Mouse (Mus musculus) limb, embryonic 11.5 days (tissue): Measurements from ENCODE around the gene Pgam2. TPM values are rescaled to one million over a fixed set of nuclear protein-coding genes. Genes with fewer than 3 reads are reported as not detected.

Experiments
- ATAC-seq: fragments of 200-750 bp; cut with Nextera tagmentation; 2 replicates; pipeline ENCODE4 v1.8.0; 2017; ENCODE audit warnings: low read depth; ENCODE audit not compliant: insufficient number of reproducible peaks, low FRiP score, low TSS enrichment
- DNase-seq: peaks from one replicate; pipeline ENCODE4 v3.0.0-alpha.2; 2015; ENCODE audit warnings: low spot score
- H3K27ac ChIP-seq: fragments of 300-500 bp; sonication (generic); replicated peaks from 2 replicates; pipeline ENCODE4 v1.5.1; 2014; ENCODE audit warnings: low read depth, mild to moderate bottlenecking, low read length
- H3K27me3 ChIP-seq: fragments of 300-500 bp; sonication (generic); 2 replicates; pipeline ENCODE4 v1.6.1; 2014; ENCODE audit warnings: mild to moderate bottlenecking, low read length, mixed read lengths; ENCODE audit not compliant: control insufficient read depth, insufficient read depth
- H3K36me3 ChIP-seq: fragments of 300-500 bp; sonication (generic); 2 replicates; pipeline ENCODE4 v1.6.1; 2014; ENCODE audit warnings: mild to moderate bottlenecking, low read length, moderate library complexity, mixed read lengths; ENCODE audit not compliant: control insufficient read depth, insufficient read depth
- H3K4me1 ChIP-seq: fragments of 300-500 bp; sonication (generic); 2 replicates; pipeline ENCODE4 v1.6.1; 2014; ENCODE audit warnings: low read length, mixed read lengths; ENCODE audit not compliant: control insufficient read depth, insufficient read depth
- H3K4me2 ChIP-seq: fragments of 300-500 bp; sonication (generic); 2 replicates; pipeline ENCODE4 v1.6.1; 2014; ENCODE audit warnings: low read depth, mild to moderate bottlenecking, moderate library complexity; ENCODE audit not compliant: severe bottlenecking
- H3K4me3 ChIP-seq: fragments of 300-500 bp; sonication (generic); 2 replicates; pipeline ENCODE4 v1.5.1; 2014; ENCODE audit warnings: low read depth, low read length
- H3K9ac ChIP-seq: fragments of 300-500 bp; sonication (generic); 2 replicates; pipeline ENCODE4 v1.6.1; 2014; ENCODE audit warnings: mild to moderate bottlenecking, low read length
- H3K9me3 ChIP-seq: fragments of 300-500 bp; sonication (generic); 2 replicates; pipeline ENCODE4 v1.6.1; 2016; ENCODE audit warnings: low read length; ENCODE audit not compliant: control insufficient read depth
- WGBS: fragments of 180-500 bp; shearing (Covaris S2); extraction: QIAGEN DNeasy Blood & Tissue Kit; methylation state at CpG from one replicate; pipeline ENCODE4 v1.1.7; 2014; 5-methylcytosine and 5-hydroxymethylcytosine counted together
- polyA plus RNA-seq: library from polyadenylated mRNA; unstranded; fragments of >200 nt; fragmentation: Nextera tagmentation; extraction: Ambion mirVana; gene quantifications from 2 replicates; pipeline ENCODE4 v1.2.1, GENCODE M21; 2014

The Pgam2 gene
- polyA plus RNA-seq, 1 experiment from 2014 or later, result 16.3 TPM

- Histone ChIP-seq H3K4me2 (no peak overlapping the region), H3K9ac (no peak overlapping the region; the same call in 1 of the 2 replicates), H3K9me3 (no peaks in the 10 kb centered on the region), H3K4me1 (0 out of 2 replicates have a peak, but pooled peaks cover 8% of the 10 kb centered on the region), H3K27me3 (no peaks in the 10 kb centered on the region), H3K4me3 (no peak overlapping the region), H3K36me3 (peaks cover 30% of the 10 kb centered on the region), H3K27ac (no peak overlapping the region)
- ATAC-seq (no peak), DNase-seq (no peak)
- WGBS, result 66% methylated on average over 12 of the region's 12 CpGs
Measured at GRCm38 (mm10) chr11:5802005-5802404, 1.5 kb downstream of the Pgam2 start.

GRCm38 (mm10) chr11:5801511-5801910 lies 2.0 kb downstream of the Pgam2 start:
- WGBS, result 94% methylated on average over 16 of the region's 16 CpGs
- H3K36me3 ChIP-seq, result peaks cover 35% of the 10 kb centered on the region
- H3K9me3 ChIP-seq, result no peaks in the 10 kb centered on the region
- H3K4me3 ChIP-seq, result no peak overlapping the region
- no peak overlapping the region for H3K4me2 ChIP-seq
- no peak for ATAC-seq
- 0 out of 2 replicates have a peak, but pooled peaks cover 8% of the 10 kb centered on the region for H3K4me1 ChIP-seq
- H3K27me3 ChIP-seq, result no peaks in the 10 kb centered on the region
- DNase-seq, result no peak
- H3K27ac ChIP-seq, result no peak overlapping the region
- no peak overlapping the region for H3K9ac ChIP-seq

- 0 out of 2 replicates have a peak, but pooled peaks cover 8% of the 10 kb centered on the region for H3K4me1 ChIP-seq
- H3K27ac ChIP-seq, result no peak overlapping the region
- H3K4me2 ChIP-seq, result no peak overlapping the region
- no peak overlapping the region for H3K9ac ChIP-seq
- no peaks in the 10 kb centered on the region for H3K9me3 ChIP-seq
- WGBS, result 96% methylated on average over 17 of the region's 17 CpGs
- peaks cover 40% of the 10 kb centered on the region for H3K36me3 ChIP-seq
- H3K4me3 ChIP-seq, result no peak overlapping the region
- ATAC-seq, result no peak
- H3K27me3 ChIP-seq, result no peaks in the 10 kb centered on the region
- no peak for DNase-seq
Measured at GRCm38 (mm10) chr11:5799621-5800490, 3.7 kb downstream of the Pgam2 start.

GRCm38 (mm10) chr11:5797928-5798327 lies 5.6 kb downstream of the Pgam2 start:
- peaks cover 42% of the 10 kb centered on the region for H3K36me3 ChIP-seq
- no peak for DNase-seq
- no peak overlapping the region for H3K27ac ChIP-seq
- H3K9ac ChIP-seq, result no peak overlapping the region
- H3K4me3 ChIP-seq, result no peak overlapping the region
- no peak overlapping the region for H3K4me2 ChIP-seq
- H3K9me3 ChIP-seq, result no peaks in the 10 kb centered on the region
- H3K27me3 ChIP-seq, result no peaks in the 10 kb centered on the region
- 0 out of 2 replicates have a peak, but pooled peaks cover 5% of the 10 kb centered on the region for H3K4me1 ChIP-seq
- WGBS, result 83% methylated on average over 5 of the region's 5 CpGs
- ATAC-seq, result no peak

GRCm38 (mm10) chr11:5797371-5797770 lies 6.2 kb downstream of the Pgam2 start:
- no peak for DNase-seq
- H3K27ac ChIP-seq, result no peak overlapping the region

GRCm38 (mm10) chr11:5796939-5797338 lies 6.6 kb downstream of the Pgam2 start:
- Histone ChIP-seq H3K9ac (no peak overlapping the region), H3K4me1 (no peaks in the 10 kb centered on the region), H3K4me2 (no peak overlapping the region), H3K27me3 (no peaks in the 10 kb centered on the region), H3K4me3 (no peak overlapping the region), H3K9me3 (no peaks in the 10 kb centered on the region), H3K36me3 (peaks cover 50% of the 10 kb centered on the region), H3K27ac (no peak overlapping the region)
- DNase-seq, result no peak
- 90% methylated on average over 15 of the region's 15 CpGs for WGBS
- no peak for ATAC-seq

More at GRCm38 (mm10) chr11:5797371-5797770, 6.2 kb downstream of the Pgam2 start:
- WGBS, result 73% methylated on average over 11 of the region's 11 CpGs
- Histone ChIP-seq H3K4me1 (0 out of 2 replicates have a peak, but pooled peaks cover under 1% of the 10 kb centered on the region), H3K36me3 (peaks cover 46% of the 10 kb centered on the region), H3K4me2 (no peak overlapping the region), H3K9ac (no peak overlapping the region), H3K4me3 (no peak overlapping the region), H3K27me3 (no peaks in the 10 kb centered on the region), H3K9me3 (no peaks in the 10 kb centered on the region)
- no peak for ATAC-seq

GRCm38 (mm10) chr11:5795706-5796105 lies 7.8 kb downstream of the Pgam2 start:
- no peak overlapping the region for H3K9ac ChIP-seq
- H3K27me3 ChIP-seq, result no peaks in the 10 kb centered on the region
- DNase-seq (no peak), ATAC-seq (no peak)
- no peak overlapping the region for H3K27ac ChIP-seq
- WGBS, result 90% methylated on average over 7 of the region's 7 CpGs
- peaks cover 47% of the 10 kb centered on the region for H3K36me3 ChIP-seq
- no peak overlapping the region for H3K4me2 ChIP-seq
- H3K4me1 ChIP-seq, result no peaks in the 10 kb centered on the region
- no peak overlapping the region for H3K4me3 ChIP-seq
- H3K9me3 ChIP-seq, result no peaks in the 10 kb centered on the region

- Histone ChIP-seq H3K9ac (no peak overlapping the region), H3K4me1 (no peaks in the 10 kb centered on the region), H3K27me3 (no peaks in the 10 kb centered on the region), H3K36me3 (peaks cover 43% of the 10 kb centered on the region), H3K27ac (no peak overlapping the region), H3K9me3 (no peaks in the 10 kb centered on the region), H3K4me3 (no peak overlapping the region), H3K4me2 (no peak overlapping the region)
- no peak for DNase-seq
- WGBS, result 95% methylated on average over 9 of the region's 9 CpGs
- ATAC-seq, result no peak
Measured at GRCm38 (mm10) chr11:5795290-5795689, 8.2 kb downstream of the Pgam2 start.
